Mouse (Mus musculus): ENCODE measurements around the gene Gnao1. TPM values are rescaled to one million over a fixed set of nuclear protein-coding genes. Genes with fewer than 3 reads are reported as not detected.

Gnao1 gene
- polyA plus RNA-seq, 1 experiment from 2014 or later, result 215 TPM

DNA sequence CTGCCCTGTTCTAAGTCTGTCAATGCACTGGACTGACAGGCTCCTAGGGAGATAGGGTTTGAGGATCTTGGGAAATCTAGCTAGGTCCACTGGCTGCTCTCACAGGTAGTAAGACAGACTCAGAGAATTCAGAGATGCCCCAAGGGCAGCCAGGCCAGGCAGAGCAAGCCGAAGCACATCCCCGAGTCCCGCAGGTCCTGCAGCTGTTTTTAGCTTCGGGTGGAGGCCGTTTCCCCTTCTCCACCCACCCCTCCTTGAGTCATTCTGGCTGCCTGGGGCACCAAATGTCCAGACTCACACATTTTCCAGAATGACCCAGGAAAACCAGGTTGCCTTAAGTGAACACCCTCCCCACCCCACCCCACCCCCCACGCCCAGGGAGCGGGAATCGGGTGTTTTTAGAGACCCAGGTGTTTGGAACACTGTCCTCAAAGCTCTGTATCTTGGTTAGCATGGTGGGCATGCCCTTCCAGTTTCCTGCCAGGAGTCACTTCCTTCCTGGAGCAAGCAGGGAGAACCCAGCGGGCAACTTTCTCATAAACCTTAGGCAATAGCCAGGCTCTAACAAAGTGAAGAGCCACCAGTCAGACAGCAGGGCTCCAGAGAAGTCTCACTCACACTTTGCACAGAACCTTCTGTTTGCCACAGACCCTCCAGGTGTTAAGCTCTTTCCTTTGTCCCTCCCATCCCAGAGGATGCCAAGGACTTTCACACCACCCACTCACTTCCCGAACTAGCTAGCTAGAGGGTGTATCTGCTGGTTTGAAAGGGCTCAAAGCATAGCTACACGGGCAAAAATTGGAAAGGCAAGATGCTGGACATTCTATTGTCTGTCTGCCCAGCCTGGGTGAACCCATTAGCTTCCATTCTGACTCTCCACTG, 131.0 kb downstream of the Gnao1 start:
- no peak overlapping the region for H3K4me3 ChIP-seq (ENCODE audit: low read length)
- no peaks in the 10 kb centered on the region for H3K27me3 ChIP-seq (replicated peaks; ENCODE audit: control insufficient read depth, insufficient read depth, low read length)
- ATAC-seq, result no peak
- 80% methylated on average over 11 of the region's 11 CpGs for WGBS
- no peak overlapping the region for H3K4me2 ChIP-seq (ENCODE audit: low read length)
- peak overlapping the region; percentile 5; the same call in 1 of the 2 replicates for H3K27ac ChIP-seq (ENCODE audit: low read depth, low read length)
- H3K36me3 ChIP-seq (ENCODE audit: control insufficient read depth, insufficient read depth, low read length), result no peaks in the 10 kb centered on the region
- no peak overlapping the region for H3K9ac ChIP-seq (ENCODE audit: low read depth, low read length)
- peaks cover under 1% of the 10 kb centered on the region for H3K4me1 ChIP-seq (ENCODE audit: control insufficient read depth, insufficient read depth, low read depth, low read length)
- no peaks in the 10 kb centered on the region for H3K9me3 ChIP-seq (ENCODE audit: control insufficient read depth, low read length)

- no peaks in the 10 kb centered on the region for H3K4me1 ChIP-seq (ENCODE audit: control insufficient read depth, insufficient read depth, low read depth, low read length)
- H3K9ac ChIP-seq (ENCODE audit: low read depth, low read length), result no peak overlapping the region
- H3K27me3 ChIP-seq (replicated peaks; ENCODE audit: control insufficient read depth, insufficient read depth, low read length), result no peaks in the 10 kb centered on the region
- H3K9me3 ChIP-seq (ENCODE audit: control insufficient read depth, low read length), result no peaks in the 10 kb centered on the region
- ATAC-seq, result no peak
- peaks cover 2% of the 10 kb centered on the region; the same call in 1 of the 2 replicates for H3K36me3 ChIP-seq (ENCODE audit: control insufficient read depth, insufficient read depth, low read length)
- no peak overlapping the region for H3K4me2 ChIP-seq (ENCODE audit: low read length)
- H3K27ac ChIP-seq (ENCODE audit: low read depth, low read length), result no peak overlapping the region; the same call in 1 of the 2 replicates
- WGBS, result 71% methylated on average over 4 of the region's 4 CpGs
- H3K4me3 ChIP-seq (ENCODE audit: low read length), result no peak overlapping the region
Observed at GRCm38 (mm10) chr8:93941636-93942054, 131.9 kb downstream of the Gnao1 start.

GRCm38 (mm10) chr8:93945781-93946180, 136.0 kb downstream of the Gnao1 start:
- H3K4me2 ChIP-seq (ENCODE audit: low read length), result no peak overlapping the region
- 0 out of 2 replicates have a peak, but pooled peaks have one; percentile 7 for ATAC-seq
- H3K9ac ChIP-seq (ENCODE audit: low read depth, low read length), result no peak overlapping the region
- no peaks in the 10 kb centered on the region for H3K4me1 ChIP-seq (ENCODE audit: control insufficient read depth, insufficient read depth, low read depth, low read length)
- peaks cover 20% of the 10 kb centered on the region for H3K36me3 ChIP-seq (ENCODE audit: control insufficient read depth, insufficient read depth, low read length)
- WGBS, result 77% methylated on average over 4 of the region's 4 CpGs
- no peaks in the 10 kb centered on the region for H3K27me3 ChIP-seq (replicated peaks; ENCODE audit: control insufficient read depth, insufficient read depth, low read length)
- no peak overlapping the region for H3K4me3 ChIP-seq (ENCODE audit: low read length)
- H3K27ac ChIP-seq (ENCODE audit: low read depth, low read length), result no peak overlapping the region
- no peaks in the 10 kb centered on the region for H3K9me3 ChIP-seq (ENCODE audit: control insufficient read depth, low read length)

- WGBS, result 100% methylated on average over 1 of the region's 1 CpGs
Observed at GRCm38 (mm10) chr8:93946397-93946796, 136.6 kb downstream of the Gnao1 start.

DNA sequence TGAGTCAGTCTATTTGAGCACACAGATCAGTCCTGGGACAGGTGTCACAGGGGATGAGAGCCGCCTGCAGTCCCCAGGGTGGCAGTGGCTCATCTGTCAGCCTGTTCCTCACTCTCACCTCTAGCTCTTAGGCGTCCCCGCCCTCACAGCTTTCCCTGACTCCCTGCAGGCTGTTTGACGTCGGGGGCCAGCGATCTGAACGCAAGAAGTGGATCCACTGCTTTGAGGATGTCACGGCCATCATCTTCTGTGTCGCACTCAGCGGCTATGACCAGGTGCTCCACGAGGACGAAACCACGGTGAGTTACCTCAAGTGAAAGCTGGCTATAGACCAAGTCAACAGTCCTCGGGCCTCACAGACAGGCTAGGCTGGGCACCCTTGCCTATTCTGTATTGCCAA, 140.4 kb downstream of the Gnao1 start:
- Histone ChIP-seq H3K4me2 (ENCODE audit: low read length) (no peak overlapping the region), H3K9ac (ENCODE audit: low read depth, low read length) (no peak overlapping the region), H3K27ac (ENCODE audit: low read depth, low read length) (no peak overlapping the region), H3K36me3 (ENCODE audit: control insufficient read depth, insufficient read depth, low read length) (peaks cover 51% of the 10 kb centered on the region), H3K4me3 (ENCODE audit: low read length) (no peak overlapping the region), H3K9me3 (ENCODE audit: control insufficient read depth, low read length) (no peaks in the 10 kb centered on the region), H3K27me3 (replicated peaks; ENCODE audit: control insufficient read depth, insufficient read depth, low read length) (no peaks in the 10 kb centered on the region), H3K4me1 (ENCODE audit: control insufficient read depth, insufficient read depth, low read depth, low read length) (no peaks in the 10 kb centered on the region)
- WGBS, result 88% methylated on average over 14 of the region's 14 CpGs
- no peak for ATAC-seq

More at GRCm38 (mm10) chr8:93946397-93946796, 136.6 kb downstream of the Gnao1 start:
- H3K36me3 ChIP-seq (ENCODE audit: control insufficient read depth, insufficient read depth, low read length), result peaks cover 26% of the 10 kb centered on the region
- H3K4me1 ChIP-seq (ENCODE audit: control insufficient read depth, insufficient read depth, low read depth, low read length), result no peaks in the 10 kb centered on the region
- ATAC-seq, result no peak
- no peak overlapping the region for H3K4me3 ChIP-seq (ENCODE audit: low read length)
- H3K27ac ChIP-seq (ENCODE audit: low read depth, low read length), result no peak overlapping the region
- H3K9me3 ChIP-seq (ENCODE audit: control insufficient read depth, low read length), result no peaks in the 10 kb centered on the region
- no peak overlapping the region for H3K4me2 ChIP-seq (ENCODE audit: low read length)
- no peak overlapping the region for H3K9ac ChIP-seq (ENCODE audit: low read depth, low read length)
- H3K27me3 ChIP-seq (replicated peaks; ENCODE audit: control insufficient read depth, insufficient read depth, low read length), result no peaks in the 10 kb centered on the region

DNA sequence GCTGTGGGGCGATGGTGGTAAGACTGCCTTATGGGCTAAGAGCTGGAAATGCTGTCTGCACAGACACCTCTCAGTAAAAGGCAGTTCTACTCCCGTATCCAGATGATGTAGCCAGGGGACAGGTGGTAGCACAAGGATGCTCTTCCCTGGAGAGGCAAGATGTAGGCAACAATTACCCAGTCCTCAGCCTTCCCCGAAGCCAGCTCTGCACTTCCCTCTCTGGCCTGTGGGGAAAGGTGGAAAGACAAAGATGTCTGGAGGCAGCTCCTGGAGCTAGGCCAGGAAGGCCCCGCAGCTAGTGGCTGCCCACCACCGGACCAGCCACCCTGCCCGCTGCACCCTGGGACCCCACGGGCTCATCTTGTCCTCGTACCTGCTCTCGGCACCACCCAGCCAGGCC, 142.7 kb downstream of the Gnao1 start:
- Histone ChIP-seq H3K4me1 (ENCODE audit: control insufficient read depth, insufficient read depth, low read depth, low read length) (no peaks in the 10 kb centered on the region), H3K36me3 (ENCODE audit: control insufficient read depth, insufficient read depth, low read length) (peaks cover 63% of the 10 kb centered on the region), H3K9ac (ENCODE audit: low read depth, low read length) (no peak overlapping the region), H3K9me3 (ENCODE audit: control insufficient read depth, low read length) (no peaks in the 10 kb centered on the region), H3K4me3 (ENCODE audit: low read length) (no peak overlapping the region), H3K27ac (ENCODE audit: low read depth, low read length) (no peak overlapping the region), H3K4me2 (ENCODE audit: low read length) (no peak overlapping the region), H3K27me3 (replicated peaks; ENCODE audit: control insufficient read depth, insufficient read depth, low read length) (no peaks in the 10 kb centered on the region)
- WGBS, result 77% methylated on average over 9 of the region's 9 CpGs
- no peak for ATAC-seq

GRCm38 (mm10) chr8:93958402-93958801, 148.6 kb downstream of the Gnao1 start:
- ATAC-seq, result peak; percentile 58
- no peak overlapping the region for H3K4me3 ChIP-seq (ENCODE audit: low read length)
- no peaks in the 10 kb centered on the region for H3K4me1 ChIP-seq (ENCODE audit: control insufficient read depth, insufficient read depth, low read depth, low read length)
- no peaks in the 10 kb centered on the region for H3K27me3 ChIP-seq (replicated peaks; ENCODE audit: control insufficient read depth, insufficient read depth, low read length)
- H3K36me3 ChIP-seq (ENCODE audit: control insufficient read depth, insufficient read depth, low read length), result peaks cover 40% of the 10 kb centered on the region
- H3K9ac ChIP-seq (ENCODE audit: low read depth, low read length), result no peak overlapping the region
- no peak overlapping the region for H3K4me2 ChIP-seq (ENCODE audit: low read length)
- 83% methylated on average over 9 of the region's 9 CpGs for WGBS
- H3K9me3 ChIP-seq (ENCODE audit: control insufficient read depth, low read length), result no peaks in the 10 kb centered on the region
- H3K27ac ChIP-seq (ENCODE audit: low read depth, low read length), result no peak overlapping the region

GRCm38 (mm10) chr8:93960909-93961308, 151.1 kb downstream of the Gnao1 start:
- no peak overlapping the region for H3K4me3 ChIP-seq (ENCODE audit: low read length)
- no peak overlapping the region for H3K9ac ChIP-seq (ENCODE audit: low read depth, low read length)
- no peaks in the 10 kb centered on the region for H3K9me3 ChIP-seq (ENCODE audit: control insufficient read depth, low read length)
- H3K27me3 ChIP-seq (replicated peaks; ENCODE audit: control insufficient read depth, insufficient read depth, low read length), result no peaks in the 10 kb centered on the region
- ATAC-seq, result no peak
- H3K36me3 ChIP-seq (ENCODE audit: control insufficient read depth, insufficient read depth, low read length), result peaks cover 44% of the 10 kb centered on the region
- 83% methylated on average over 6 of the region's 6 CpGs for WGBS
- no peaks in the 10 kb centered on the region for H3K4me1 ChIP-seq (ENCODE audit: control insufficient read depth, insufficient read depth, low read depth, low read length)
- no peak overlapping the region for H3K27ac ChIP-seq (ENCODE audit: low read depth, low read length)
- H3K4me2 ChIP-seq (ENCODE audit: low read length), result no peak overlapping the region

DNA sequence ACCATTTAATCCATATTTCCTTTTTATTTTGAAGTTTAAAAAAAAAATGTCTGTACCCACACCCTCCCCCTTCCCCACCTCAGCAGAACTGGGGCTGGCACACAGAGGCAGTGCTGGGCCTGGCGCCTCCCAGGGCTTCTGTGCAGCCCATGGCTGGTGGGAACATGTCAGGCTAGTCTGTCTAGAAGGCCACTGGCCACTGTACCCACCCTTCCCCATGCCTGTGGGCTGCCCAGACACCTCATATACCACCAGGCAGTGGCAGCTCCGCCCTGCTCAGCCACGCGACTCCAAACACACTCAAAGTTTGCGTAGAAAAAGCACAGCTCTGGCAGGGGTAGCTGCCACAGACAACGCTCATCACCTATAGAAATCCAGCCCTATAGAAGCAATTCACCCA, 158.5 kb downstream of the Gnao1 start:
- no peaks in the 10 kb centered on the region for H3K9me3 ChIP-seq (ENCODE audit: control insufficient read depth, low read length)
- H3K27ac ChIP-seq (ENCODE audit: low read depth, low read length), result no peak overlapping the region
- no peak overlapping the region for H3K4me3 ChIP-seq (ENCODE audit: low read length)
- H3K36me3 ChIP-seq (ENCODE audit: control insufficient read depth, insufficient read depth, low read length), result peaks cover 46% of the 10 kb centered on the region
- no peak overlapping the region for H3K9ac ChIP-seq (ENCODE audit: low read depth, low read length)
- 0 out of 2 replicates have a peak, but pooled peaks have one; percentile 12 for ATAC-seq
- 78% methylated on average over 6 of the region's 6 CpGs for WGBS
- no peaks in the 10 kb centered on the region for H3K4me1 ChIP-seq (ENCODE audit: control insufficient read depth, insufficient read depth, low read depth, low read length)
- H3K27me3 ChIP-seq (replicated peaks; ENCODE audit: control insufficient read depth, insufficient read depth, low read length), result no peaks in the 10 kb centered on the region
- no peak overlapping the region for H3K4me2 ChIP-seq (ENCODE audit: low read length)
